Mouse (Mus musculus) liver, postnatal 0 days (tissue): Measurements from ENCODE around the gene Gm17359.
"Not testable (repeated sequence)": the region's sequence is repeated elsewhere in the genome, so short reads cannot be mapped to it uniquely, and the experiment has no call there.

Source experiments
- CTCF ChIP-seq: sonication (generic); IDR thresholded peaks from 2 replicates; pipeline ENCODE4 v1.5.1; 2016; ENCODE audit warnings: antibody characterized with exemption, low read depth
- EP300 ChIP-seq: IDR thresholded peaks from 2 replicates; pipeline ENCODE4 v1.6.1; 2016; ENCODE audit warnings: antibody characterized with exemption, low read depth, mild to moderate bottlenecking

DNA sequence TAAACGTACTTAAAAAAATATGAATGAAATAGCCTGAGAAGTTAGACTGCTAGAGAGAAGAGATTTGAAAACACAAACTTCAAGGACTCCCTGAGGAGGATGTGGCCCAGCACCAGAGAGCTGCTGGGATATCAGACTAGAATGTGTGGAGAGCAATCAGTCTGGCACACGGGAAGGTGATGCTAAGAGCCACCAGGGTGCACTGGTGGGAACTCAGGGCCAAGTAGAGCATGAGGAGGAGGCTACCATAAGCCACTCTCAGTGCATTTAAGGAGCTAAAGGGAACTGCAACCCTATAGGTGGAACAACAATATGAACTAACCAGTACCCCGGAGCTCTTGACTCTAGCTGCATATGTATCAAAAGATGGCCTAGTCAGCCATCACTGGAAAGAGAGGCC is 110.2 kb downstream of the Gm17359 start:
- TF ChIP-seq CTCF, EP300: not testable (repeated sequence)
